Mouse (Mus musculus): ENCODE results near the gene Nr1i3. TPM values are rescaled to one million over a fixed set of nuclear protein-coding genes. Genes with fewer than 3 reads are reported as not detected.
A peak's percentile ranks its signal among the peaks of the same experiment; 100 is the strongest.

Nr1i3 gene
- total RNA-seq, 2 experiments from 2014 or later: 0.92 to 10.3 TPM

DNA sequence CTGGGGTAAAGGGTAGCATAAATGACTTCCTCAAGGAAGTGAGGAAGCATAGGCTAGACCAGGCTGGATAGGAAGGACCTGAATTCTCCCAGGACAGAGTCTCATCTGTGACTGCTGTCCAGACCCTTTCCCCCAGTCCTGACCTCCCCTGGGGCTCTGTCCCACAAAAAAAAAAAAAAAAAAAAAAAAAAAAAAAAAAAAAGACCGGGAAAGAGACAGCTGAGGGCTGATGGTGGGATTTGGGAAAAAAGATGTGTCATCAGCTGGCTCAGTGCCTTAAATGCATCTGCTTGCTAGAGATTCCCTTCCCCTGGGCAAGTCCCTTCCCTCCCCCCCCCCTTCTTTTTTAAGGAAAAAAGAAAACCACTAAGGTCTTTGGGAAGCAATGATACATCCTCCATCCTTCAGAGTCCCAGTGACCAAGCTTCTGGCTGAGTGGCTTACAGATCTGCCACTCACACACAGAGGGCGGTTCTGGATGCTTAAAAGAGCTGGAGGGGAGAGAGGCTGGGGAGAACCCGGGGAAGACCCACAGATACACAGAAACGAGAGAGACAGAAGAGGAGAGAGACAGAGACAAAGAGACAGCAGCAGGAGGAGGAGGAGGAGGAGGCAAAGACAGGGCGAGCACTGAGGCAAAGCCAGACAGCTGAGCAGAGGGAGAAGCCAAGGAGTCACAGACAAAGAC lies 36.3 kb downstream of the Nr1i3 start, which contains the start of gene Adamts4:
TSS of gene Adamts4 (plus strand) at position 509 of the 688 bp plus-strand sequence.
- no peak for DNase-seq (ENCODE audit: low spot score in 2 of 2)

GRCm38 (mm10) chr1:171250680-171251593 lies 37.2 kb downstream of the Nr1i3 start, which contains the start of gene Ndufs2:
Gene Ndufs2, minus strand, starts transcription at chr1:171251388.
- DNase-seq (ENCODE audit: low spot score in 2 of 2): no peak

DNA sequence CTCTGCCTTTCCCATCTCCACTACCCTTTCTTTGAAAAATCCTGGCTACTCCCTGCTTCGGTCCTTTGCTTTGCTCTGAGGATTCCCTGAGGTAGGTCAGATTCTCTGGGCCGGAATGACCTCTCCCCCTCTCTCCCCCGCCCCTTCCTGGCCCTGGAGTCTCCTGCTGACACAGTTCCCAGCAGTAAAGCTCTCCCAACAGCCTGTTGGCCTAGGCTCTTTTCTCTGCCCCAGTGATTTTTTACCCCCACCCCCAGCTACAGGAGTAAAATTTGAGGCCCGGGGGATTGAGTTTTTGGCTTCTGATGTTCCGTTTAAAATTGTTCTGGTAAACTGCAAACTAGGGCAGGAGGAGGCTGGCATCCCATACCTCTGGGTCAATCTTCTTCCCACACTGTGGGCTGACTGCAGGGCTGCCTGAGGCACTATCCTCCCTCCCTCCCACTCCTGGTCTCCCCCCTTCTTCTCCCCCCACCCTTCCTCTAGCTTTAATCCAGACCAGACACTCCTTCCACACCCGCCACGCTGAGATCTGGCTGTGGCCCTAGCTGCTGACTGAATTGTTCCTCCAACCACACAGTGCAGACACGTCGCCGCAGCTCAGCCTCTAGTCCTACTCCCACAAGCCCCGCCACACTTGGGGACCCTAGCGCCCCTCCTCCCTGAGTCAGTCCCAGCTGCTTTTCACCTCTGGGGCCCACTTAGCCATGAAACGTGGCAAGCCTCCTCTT lies 38.0 kb downstream of the Nr1i3 start:
- no peak for DNase-seq (ENCODE audit: low spot score in 2 of 2)

DNA sequence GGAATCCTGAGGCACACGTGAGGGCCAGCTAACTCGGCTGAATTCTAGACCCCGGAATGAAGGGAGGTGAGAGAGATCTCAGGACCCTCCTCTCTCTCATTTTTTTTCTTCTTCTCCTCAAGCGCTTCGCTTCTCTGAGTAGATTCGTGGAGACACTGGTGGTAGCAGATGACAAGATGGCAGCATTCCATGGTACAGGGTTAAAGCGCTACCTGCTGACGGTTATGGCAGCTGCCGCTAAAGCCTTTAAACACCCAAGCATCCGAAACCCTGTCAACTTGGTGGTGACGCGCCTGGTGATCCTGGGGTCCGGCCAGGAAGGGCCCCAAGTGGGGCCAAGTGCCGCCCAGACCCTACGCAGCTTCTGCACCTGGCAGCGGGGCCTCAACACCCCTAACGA lies 38.6 kb downstream of the Nr1i3 start:
- DNase-seq (ENCODE audit: low spot score in 2 of 2): no peak

GRCm38 (mm10) chr1:171256095-171256818 lies 42.5 kb downstream of the Nr1i3 start:
- no peak for DNase-seq (ENCODE audit: low spot score in 2 of 2)

GRCm38 (mm10) chr1:171256937-171257548 lies 43.3 kb downstream of the Nr1i3 start:
- no peak for DNase-seq (ENCODE audit: low spot score in 2 of 2)

- no peak for DNase-seq (ENCODE audit: low spot score in 2 of 2)
These were observed 44.0 kb downstream of the Nr1i3 start for GRCm38 (mm10) chr1:171257781-171258180.

GRCm38 (mm10) chr1:171258921-171259320 lies 45.2 kb downstream of the Nr1i3 start:
- no peak for DNase-seq (ENCODE audit: low spot score in 2 of 2)

GRCm38 (mm10) chr1:171260316-171260715 lies 46.5 kb downstream of the Nr1i3 start:
- no peak for DNase-seq (ENCODE audit: low spot score in 2 of 2)

GRCm38 (mm10) chr1:171262594-171263130 lies 48.9 kb downstream of the Nr1i3 start:
- no peak for DNase-seq (ENCODE audit: low spot score in 2 of 2)

- DNase-seq (ENCODE audit: low spot score in 2 of 2): no peak
These were observed 49.4 kb downstream of the Nr1i3 start for GRCm38 (mm10) chr1:171263185-171263611.

DNA sequence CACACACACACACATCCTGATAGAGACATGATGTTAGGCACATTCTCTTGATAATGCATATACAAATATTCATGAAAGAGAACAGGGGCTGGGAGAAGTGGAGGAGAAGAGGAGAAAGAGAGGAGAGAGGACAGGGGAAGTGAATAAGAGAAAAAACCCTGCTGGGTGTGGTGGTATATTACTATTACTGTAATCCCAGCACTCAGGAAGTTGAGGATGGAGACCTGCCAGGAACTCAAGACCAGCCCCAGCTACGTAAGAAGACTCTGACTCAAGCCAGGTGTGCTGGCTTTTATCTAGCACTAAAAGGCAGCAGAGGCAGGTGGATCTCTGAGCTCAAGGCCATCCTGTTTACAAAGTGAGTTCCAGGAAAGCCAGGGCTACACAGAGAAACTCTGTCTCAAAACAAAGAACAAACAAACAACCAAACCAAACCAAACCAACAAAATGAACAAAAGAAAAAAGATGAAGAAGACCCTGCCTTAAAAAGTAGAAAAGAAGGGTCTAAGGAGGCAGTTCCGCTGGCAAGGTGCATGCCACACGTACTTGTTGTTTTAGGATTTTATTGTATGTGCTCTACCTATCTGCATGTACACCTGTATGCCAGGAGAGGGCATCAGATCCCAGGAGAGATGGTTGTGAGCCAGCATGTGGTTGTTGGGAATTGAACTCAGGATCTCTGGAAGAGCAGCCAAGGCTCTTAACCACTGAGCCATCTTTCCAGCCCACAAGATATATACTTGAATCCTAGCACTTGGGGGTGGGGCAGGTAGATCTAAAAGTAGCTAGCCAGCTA lies 50.1 kb downstream of the Nr1i3 start:
- DNase-seq (ENCODE audit: low spot score in 2 of 2): no peak

- DNase-seq (ENCODE audit: low spot score in 2 of 2): no peak
These were observed 52.4 kb downstream of the Nr1i3 start for GRCm38 (mm10) chr1:171265971-171266744.

GRCm38 (mm10) chr1:171268341-171268740 lies 54.6 kb downstream of the Nr1i3 start:
- no peak for DNase-seq (ENCODE audit: low spot score in 2 of 2)

- peak; percentile 90 to 91 for DNase-seq (ENCODE audit: low spot score in 2 of 2)
These were observed 56.2 kb downstream of the Nr1i3 start, which contains the start of gene B4galt3 for GRCm38 (mm10) chr1:171269848-171270572. Gene B4galt3, plus strand, starts transcription at chr1:171270328.
